Mouse (Mus musculus) layer of hippocampus, adult 18-20 months (tissue): Measurements from ENCODE around the gene Lipi. TPM values are rescaled to one million over a fixed set of nuclear protein-coding genes. Genes with fewer than 3 reads are reported as not detected.

ENCODE experiments used
- DNase-seq, 2 experiments: peaks; one replicate each; pipeline ENCODE4 v3.0.0; 2022; ENCODE audit warnings: low spot score in 2 of 2
- long read RNA-seq: library from polyadenylated mRNA; stranded (forward); transcript quantifications from one replicate; pipeline ENCODE4 v2.0.0, GENCODE M21; 2021
- total RNA-seq, 2 experiments: library from RNA; stranded (reverse); gene quantifications; 2 replicates each; pipeline ENCODE4 v1.2.3; 2021

The Lipi gene
- total RNA-seq = under 1 TPM; 0.25 to 0.30 TPM
- long read RNA-seq = 0 reads

DNA sequence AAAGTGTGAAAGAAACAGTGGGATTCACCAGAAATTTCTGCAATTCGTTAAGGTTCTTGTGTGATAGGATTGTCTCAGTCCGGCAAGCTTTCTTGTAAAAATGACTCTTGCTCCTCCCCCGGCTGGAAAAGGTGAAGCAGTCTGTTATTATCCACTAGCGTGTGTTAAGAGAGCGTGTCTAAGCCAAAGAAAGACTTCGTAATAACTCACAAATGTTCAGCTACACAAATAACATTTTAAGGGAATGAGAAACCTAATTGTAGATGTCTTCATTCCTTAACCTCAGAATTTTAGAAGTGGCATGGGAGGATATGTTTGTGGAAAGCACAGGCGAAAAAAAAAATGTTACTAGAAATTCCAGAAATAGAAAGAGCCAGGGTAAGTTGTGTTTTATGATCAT lies at the start of gene Lipi:
TSS of gene Lipi (minus strand) at position 101 of the 400 bp plus-strand sequence.
- DNase-seq = no peak

DNA sequence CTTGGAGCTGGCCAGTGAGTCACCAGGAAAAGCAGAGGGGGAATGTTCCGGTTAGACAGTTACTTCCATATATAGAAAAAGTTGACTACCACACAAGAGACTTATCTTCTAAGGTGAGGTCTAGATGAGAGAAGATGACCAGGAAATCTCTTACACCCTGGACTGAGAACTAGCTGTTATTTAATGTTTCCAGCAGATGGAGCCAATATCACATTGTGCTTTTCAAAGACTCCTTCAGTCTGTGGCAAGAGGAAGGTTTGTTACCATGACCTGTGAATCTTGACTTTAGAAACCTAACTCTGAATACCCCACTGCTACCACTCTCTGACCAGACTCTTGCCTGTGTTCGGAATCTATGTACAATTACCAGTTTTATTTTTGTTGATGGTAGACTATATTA lies 42.0 kb upstream of the Lipi start:
- DNase-seq = no peak

DNA sequence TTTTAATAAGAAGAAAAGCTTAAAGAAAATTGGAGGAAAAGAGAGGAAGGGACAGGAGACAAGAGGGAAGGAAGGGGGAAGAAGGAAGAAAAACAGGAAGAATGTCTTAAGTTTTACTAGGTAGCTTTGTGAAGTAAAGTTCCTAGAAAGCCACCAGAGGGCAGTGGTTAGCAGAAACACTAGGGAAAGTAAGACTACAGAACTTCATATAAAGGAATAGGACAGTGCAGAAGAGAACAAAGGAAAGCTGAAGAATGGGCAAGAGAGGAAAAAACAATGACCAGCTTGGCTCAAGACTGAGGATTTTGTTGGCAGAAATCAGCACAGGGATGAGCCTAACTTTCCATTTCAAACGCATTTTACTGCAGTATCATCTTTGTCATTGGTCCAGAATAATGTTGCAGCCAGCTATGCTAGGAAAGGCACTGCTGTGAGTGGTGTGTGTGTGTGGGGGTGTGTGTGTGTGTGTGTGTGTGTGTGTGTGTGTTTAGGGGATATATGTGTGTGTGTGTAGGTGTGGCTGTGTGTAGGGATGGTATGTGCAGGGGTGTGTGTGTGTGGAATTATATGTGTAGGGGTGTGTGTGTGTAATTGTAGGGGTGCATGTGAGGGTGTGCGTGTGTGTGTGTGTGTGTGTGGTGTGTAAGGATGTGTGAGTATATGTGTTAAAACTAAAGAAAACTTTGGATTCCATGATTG lies 31.9 kb upstream of the Lipi start:
- peak in 1 of 2 experiments; percentile 42 for DNase-seq

DNA sequence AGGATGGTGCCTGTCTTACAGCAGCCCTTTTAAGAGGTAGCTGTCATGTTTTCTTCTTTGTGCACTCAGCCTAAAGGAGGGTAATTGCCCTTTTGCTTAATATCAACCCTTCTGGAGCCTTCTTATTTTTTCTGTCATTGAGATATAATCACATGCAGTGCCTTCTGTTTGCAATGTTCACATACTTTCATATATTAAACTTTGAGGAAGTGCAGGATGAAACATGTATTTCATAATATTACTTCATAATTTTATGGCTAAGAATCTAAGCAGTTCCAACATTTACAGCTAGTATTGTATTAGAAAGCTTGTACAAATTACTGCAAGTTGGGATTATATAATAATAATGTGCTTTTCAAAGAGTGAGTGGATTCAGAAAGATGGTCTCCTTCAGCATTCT lies 26.7 kb upstream of the Lipi start:
- no peak for DNase-seq

DNA sequence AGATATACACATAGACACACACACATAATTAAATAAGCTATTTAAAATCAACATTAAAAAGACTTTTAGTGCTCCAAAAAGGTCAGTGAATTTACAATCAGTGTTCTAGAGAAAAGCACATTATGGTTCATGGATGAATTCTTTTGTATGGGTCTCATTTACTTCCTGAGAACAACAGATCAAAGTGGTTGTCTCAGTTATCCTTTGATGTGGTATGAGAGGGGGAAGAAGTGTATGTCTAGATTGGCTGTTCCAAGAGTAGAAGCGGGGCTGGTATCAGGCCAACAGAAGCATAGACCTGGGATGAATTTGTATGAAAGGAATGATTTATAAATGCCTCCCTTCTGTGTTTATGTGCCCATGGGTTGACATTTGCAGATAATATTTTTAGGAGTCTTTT lies 20.6 kb upstream of the Lipi start:
- DNase-seq = no peak

DNA sequence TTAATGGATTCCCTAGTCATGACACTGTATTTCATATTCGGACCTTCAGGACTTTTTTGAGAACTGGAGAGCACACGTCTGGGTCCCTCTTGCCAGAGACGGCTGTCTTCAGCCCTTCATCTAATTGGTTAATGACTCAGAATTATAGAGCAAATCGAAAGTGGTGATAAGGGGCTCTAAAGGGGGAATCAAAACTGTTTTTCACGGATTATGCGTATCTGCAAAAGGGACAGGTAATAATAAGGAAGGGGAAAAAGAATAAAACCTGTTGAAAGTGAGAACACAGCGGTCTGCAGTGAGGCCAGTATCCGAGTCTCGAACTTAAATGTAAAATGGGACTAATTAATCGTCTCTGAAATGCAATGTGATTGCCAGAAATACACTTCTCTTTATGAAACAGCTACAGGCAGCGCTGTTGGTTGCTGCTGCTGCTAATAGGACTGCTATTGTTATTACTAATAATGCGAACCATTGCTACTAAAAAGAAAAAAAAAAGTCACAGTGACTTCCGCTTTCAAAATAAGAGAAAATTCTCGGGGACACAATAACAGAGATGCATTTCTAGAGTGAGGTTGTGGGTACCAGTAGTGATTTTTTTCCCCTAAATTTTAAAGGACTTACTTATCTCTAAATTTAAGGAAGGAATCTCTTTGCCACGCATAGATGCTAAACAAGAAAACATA lies 7.8 kb upstream of the Lipi start:
- DNase-seq = no peak

DNA sequence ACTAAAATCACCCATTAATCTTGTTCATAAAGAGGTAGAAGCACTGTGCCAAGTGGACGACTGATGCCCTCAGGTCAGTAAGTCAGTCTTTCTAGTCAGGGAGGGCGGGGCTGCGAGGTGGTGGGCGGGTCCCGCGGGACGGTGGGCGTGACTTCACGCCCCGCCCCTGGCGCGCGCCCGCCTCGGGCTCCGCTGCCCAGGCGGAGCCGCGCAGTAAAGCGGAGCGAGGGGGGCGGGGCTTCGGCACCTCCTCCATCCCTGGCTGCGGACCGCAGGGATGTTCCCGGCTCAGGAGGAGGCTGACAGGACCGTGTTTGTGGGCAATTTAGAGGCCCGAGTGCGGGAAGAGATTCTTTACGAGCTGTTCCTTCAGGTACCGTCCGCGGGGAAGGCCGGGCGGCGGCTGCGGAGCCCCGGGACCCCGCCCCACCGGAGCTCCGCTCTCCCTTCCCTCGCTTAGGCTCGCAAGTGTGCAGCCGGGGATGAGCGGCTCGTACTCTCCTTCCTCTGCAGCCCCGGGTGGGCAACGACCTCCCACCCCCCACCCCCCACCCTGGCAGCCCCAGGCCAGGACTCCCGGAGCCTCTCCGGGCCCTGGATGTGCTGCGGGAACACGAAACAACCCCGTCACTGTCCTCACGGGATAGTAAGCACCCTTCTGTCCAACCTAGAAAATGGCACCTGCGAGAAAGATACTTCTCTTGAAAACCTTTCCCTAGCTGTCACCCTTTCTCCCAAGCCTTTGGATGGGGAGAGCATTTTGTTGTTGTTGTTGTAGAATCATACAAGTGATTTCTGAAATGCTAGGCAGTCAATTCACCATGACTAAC lies 7.0 kb upstream of the Lipi start, which contains the start of gene Rbm11:
TSS of gene Rbm11 (plus strand) at position 174 of the 830 bp plus-strand sequence.
- peak; percentile 68 to 88 for DNase-seq

DNA sequence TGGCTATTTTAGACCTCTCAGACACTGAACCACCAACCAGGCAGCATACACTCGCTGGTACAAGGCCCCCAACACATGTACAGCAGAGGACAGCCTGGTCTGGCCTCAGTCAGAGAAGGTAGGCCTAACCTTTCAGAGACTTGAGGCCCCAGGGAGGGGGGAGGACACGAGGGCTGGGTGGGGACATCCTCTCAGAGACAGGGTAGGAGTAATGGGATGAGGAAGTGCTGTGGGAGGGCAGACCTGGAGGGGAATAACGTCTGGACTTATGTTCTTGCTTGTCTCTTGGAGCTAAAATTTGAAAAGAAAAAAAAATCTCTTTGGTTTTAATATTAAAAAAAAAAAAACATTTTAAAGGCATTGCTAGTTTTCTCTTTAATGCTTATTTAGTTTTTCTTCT lies 605 bp upstream of the Lipi start:
- no peak for DNase-seq

DNA sequence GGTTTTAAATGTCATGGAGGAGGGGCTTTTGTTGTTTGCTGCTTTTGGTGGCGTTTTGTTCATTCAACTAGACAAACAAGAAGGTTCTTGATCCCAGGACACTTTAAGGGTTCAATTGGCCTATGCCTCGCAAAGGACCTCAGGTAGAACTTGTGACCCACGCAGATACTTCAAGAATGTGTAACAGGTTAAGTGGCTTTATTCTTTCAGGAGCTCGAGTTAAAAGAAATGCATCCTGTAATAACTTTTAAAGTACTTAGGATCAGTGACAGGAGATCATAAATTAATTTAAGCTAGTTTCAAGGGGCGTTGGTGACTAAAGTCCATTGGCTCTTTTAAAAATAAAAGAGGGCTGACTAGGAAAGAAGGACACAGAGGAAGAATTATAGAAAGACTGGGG lies 3.6 kb downstream of the Lipi start:
- no peak for DNase-seq

DNA sequence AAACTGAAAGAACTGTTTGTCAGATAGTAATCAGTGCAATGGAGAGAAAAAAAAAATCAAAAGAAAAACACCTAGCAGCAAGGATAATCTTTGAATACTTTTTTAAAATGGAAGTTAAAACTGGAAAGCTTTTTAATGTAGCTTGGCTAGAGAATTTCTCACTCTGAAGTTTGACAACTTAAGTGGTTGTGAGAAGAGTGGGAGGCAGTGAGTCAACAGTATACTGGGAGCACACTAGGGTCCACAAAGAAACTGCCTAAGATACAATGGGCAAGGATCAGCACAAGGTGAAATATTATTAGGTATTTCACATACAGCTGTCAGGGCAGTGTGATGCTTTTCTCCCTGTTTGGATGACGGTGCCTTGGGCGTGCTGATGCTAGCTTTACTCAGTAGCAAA lies 23.0 kb downstream of the Lipi start:
- no peak for DNase-seq

DNA sequence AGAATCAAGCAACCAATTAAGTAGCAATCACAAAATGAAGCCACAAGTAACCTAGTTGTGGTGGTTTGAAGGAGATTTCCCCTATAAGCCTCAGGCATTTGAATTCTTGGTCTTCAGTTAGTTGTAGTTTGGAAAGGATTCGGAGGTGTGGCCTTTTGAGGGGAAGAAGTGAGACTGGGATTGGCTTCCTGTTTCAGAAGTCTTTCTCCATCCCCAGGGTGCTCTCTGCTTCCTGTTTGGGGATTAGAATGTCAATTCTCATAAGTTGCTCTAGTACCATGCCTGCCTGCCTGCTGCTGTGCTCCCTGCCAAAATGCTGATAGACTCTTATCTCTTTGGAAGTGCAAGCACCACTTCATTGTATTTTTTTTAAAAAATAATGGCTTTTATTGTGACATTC lies 40.6 kb downstream of the Lipi start:
- DNase-seq = no peak

DNA sequence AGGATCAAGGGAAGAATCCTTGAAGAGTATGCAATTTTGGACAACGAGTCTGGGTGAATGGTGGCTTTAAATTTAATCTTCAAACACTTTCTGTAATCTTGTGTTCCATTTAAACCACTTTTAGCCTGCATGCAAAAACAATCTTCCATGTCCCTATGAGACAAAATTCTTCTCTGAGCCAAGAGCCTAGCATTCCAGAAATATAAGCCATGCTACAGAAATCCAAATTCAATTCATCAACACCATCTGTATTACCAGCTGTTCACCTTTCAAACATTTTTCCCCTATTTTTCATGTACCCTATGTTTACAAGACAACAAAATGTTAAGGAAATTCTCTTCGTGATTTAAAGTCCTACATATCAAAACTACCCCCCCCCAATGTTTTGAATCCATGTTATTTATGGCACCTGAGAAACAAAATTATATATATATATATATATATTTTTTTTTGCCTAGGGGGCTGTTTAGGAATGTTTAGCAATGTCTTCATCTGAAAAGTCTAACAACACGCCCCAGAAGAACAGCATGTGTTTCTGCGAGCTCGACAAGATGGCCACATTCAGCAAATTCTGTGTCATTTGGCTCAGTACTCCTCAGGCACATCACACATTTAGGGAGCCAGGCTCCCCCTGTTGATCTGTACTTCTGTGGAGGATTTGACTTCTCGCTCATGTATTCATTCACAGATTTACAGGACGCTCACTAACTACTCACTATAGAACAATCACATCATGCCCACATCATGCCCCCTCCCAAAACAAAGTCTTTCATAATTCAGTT lies 47.9 kb downstream of the Lipi start:
- peak; percentile 45 to 73 for DNase-seq

DNA sequence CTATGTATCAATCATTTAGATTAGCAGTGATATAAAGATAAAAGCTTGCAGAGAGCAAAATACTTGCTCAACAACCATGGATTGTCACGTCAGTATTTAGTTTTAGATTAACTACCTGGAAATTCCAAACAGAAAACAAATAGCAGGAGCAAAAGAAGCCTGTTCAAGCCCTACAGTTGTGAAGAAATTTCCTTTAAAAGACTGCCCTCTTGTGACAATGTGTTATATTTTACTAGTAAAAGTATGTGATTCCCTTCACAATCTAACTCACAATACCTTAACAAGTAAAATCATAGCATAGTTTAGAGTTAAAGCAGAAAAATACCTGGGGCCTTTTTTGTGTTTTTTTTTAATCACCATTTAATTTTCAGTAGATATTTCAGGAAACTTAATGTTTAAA lies 54.2 kb downstream of the Lipi start:
- DNase-seq = no peak

DNA sequence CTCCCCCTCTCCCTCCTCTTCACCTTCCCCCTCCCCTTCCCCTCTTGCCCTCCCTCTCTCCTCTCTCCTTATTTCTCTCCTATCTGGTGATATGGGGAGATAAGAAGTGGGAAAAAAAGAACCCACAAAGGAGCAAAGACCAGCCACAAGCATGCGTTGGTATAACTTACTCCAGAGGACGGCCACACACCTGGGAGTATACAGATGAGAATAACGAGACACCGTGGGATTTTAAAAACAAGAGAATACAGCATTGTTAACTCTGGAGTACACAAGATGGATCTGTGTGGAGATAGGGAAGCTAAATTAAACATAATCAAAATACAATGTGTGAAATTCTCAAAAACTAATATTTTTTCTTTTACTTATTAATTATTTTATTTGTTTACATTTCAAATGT lies 89.3 kb downstream of the Lipi start:
- DNase-seq = no peak

Other genes starting within 250 kb of the Lipi start
- gene Rbm11, start 6.8 kb upstream of the Lipi start, total RNA-seq = 1 to 10 TPM; 5.3 to 6.3 TPM
- gene Hspa13, start 181.0 kb upstream of the Lipi start, total RNA-seq = 10 to 100 TPM; 36.5 to 39.8 TPM